In the genomic region with DNA sequence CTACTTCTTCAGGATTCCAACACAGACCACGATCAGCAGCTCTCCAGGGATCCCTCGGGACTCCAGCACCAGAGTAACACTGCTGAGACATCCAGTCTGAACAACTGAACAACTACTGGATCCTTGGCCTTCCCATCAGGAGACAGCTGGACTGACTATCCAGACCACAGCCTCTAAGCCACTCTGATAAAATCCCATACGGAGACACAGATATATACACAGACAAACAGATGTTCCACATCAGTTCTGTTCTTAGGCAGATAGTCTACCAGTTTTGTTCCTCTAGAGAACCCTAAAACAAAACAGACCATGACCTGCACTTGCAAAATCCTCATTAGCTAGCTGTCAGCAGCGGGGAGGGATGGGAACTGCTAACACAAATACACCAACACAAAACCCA, we compare ENCODE assay signal across 13 mouse cellular contexts.
"Had no signal": no experiment of that assay in that cellular context is flagged by ENCODE, and none has a peak within 500 bp of the region (broad histone marks: within the 10 kb centered on the region; RNA-seq: fewer than 3 reads in every experiment).

No protein-coding gene starts in this region.

- DNase-seq: kidney, adult 11 months; kidney, adult 9 months; kidney, postnatal 25 days; layer of hippocampus, adult 9-11 months; layer of hippocampus, postnatal 36 days; lung, adult 2 months; right cerebral cortex, postnatal 25 days had no signal

- H3K27me3 ChIP-seq: hindbrain, embryonic 13.5 days; limb, embryonic 12.5 days; midbrain, embryonic 12.5 days; neural tube, embryonic 13.5 days had no signal

- H3K4me2 ChIP-seq: hindbrain, embryonic 13.5 days; limb, embryonic 12.5 days; midbrain, embryonic 12.5 days; neural tube, embryonic 13.5 days had no signal

- H3K9me3 ChIP-seq: hindbrain, embryonic 13.5 days had no signal

- H3K4me1 ChIP-seq: hindbrain, embryonic 13.5 days; limb, embryonic 12.5 days; midbrain, embryonic 12.5 days; neural tube, embryonic 13.5 days had no signal

- H3K27ac ChIP-seq: hindbrain, embryonic 13.5 days; limb, embryonic 12.5 days; liver, embryonic 14.5 days; midbrain, embryonic 12.5 days; neural tube, embryonic 13.5 days had no signal

- H3K4me3 ChIP-seq: hindbrain, embryonic 13.5 days; limb, embryonic 12.5 days; midbrain, embryonic 12.5 days; neural tube, embryonic 13.5 days had no signal

- H3K9ac ChIP-seq: hindbrain, embryonic 13.5 days; limb, embryonic 12.5 days; liver, embryonic 14.5 days; midbrain, embryonic 12.5 days; neural tube, embryonic 13.5 days had no signal

- ATAC-seq: midbrain, embryonic 16.5 days had no signal
